Comparison of ENCODE assay signal across 18 mouse cellular contexts in genomic region chr9:60262515-60263140, GRCm38 (mm10).
DNase-seq lines count a peak whose midpoint lies in the region; ATAC-seq lines count a peak whose summit lies in the region.
"Had no signal": no experiment of that assay in that cellular context is flagged by ENCODE, and none has a peak within 500 bp of the region (broad histone marks: within the 10 kb centered on the region; RNA-seq: fewer than 3 reads in every experiment).

No protein-coding gene starts in this region.

- ATAC-seq in midbrain, embryonic 16.5 days, result no peak
- ATAC-seq in liver, embryonic 12.5 days, result peak; percentile 85
- ATAC-seq in megakaryocyte-erythroid progenitor cell, adult 5-6 weeks (replicated peaks; ENCODE audit: low FRiP score, low TSS enrichment, poor library complexity, severe bottlenecking), result peak; percentile 57
- ATAC-seq: forebrain, embryonic 15.5 days; intestine, embryonic 15.5 days had no signal

- no peak for DNase-seq in midbrain, embryonic 10.5 days (ENCODE audit: low spot score)
- peak; percentile 30 for DNase-seq in ZHBTc4 (ENCODE audit: low read depth, low spot score)
- DNase-seq in urinary bladder, postnatal 10 days (ENCODE audit: low spot score), result no peak
- DNase-seq in right cerebral cortex, postnatal 25 days, result no peak
- DNase-seq in layer of hippocampus, postnatal 10 days (ENCODE audit: low spot score in 2 of 2), result no peak
- DNase-seq: cerebellum, adult 8-10 months; heart, postnatal 14 days; layer of hippocampus, postnatal 36 days; retina, postnatal 1 day; thymus, postnatal 4 days had no signal

- H3K9me3 ChIP-seq in midbrain, embryonic 10.5 days (replicated peaks), result no peaks in the 10 kb centered on the region
- H3K9me3 ChIP-seq in midbrain, embryonic 16.5 days (replicated peaks; ENCODE audit: control insufficient read depth, low read length, poor library complexity, severe bottlenecking), result no peaks in the 10 kb centered on the region
- H3K9me3 ChIP-seq in liver, embryonic 12.5 days (replicated peaks), result no peaks in the 10 kb centered on the region
- H3K9me3 ChIP-seq: forebrain, embryonic 15.5 days; hindbrain, embryonic 15.5 days; intestine, embryonic 15.5 days had no signal

- no peak overlapping the region for H3K9ac ChIP-seq in midbrain, embryonic 16.5 days (ENCODE audit: low read depth, low read length)
- H3K9ac ChIP-seq in liver, embryonic 12.5 days, result no peak overlapping the region
- H3K9ac ChIP-seq: forebrain, embryonic 15.5 days; hindbrain, embryonic 15.5 days; intestine, embryonic 15.5 days had no signal

- H3K36me3 ChIP-seq in midbrain, embryonic 10.5 days, result no peaks in the 10 kb centered on the region
- H3K36me3 ChIP-seq in midbrain, embryonic 16.5 days (ENCODE audit: control insufficient read depth, insufficient read depth, low read length), result no peaks in the 10 kb centered on the region
- H3K36me3 ChIP-seq in liver, embryonic 12.5 days, result no peaks in the 10 kb centered on the region
- H3K36me3 ChIP-seq: forebrain, embryonic 15.5 days; hindbrain, embryonic 15.5 days; intestine, embryonic 15.5 days had no signal

- peaks cover 55% of the 10 kb centered on the region for H3K4me1 ChIP-seq in midbrain, embryonic 10.5 days
- peaks cover 15% of the 10 kb centered on the region; the same call in 1 of the 2 replicates for H3K4me1 ChIP-seq in midbrain, embryonic 16.5 days (ENCODE audit: control insufficient read depth, insufficient read depth, low read length)
- H3K4me1 ChIP-seq in liver, embryonic 12.5 days, result peaks cover 33% of the 10 kb centered on the region
- H3K4me1 ChIP-seq: intestine, embryonic 15.5 days had no signal

- 0 out of 2 replicates have a peak overlapping the region, but pooled peaks have one; percentile 0 for H3K27ac ChIP-seq in midbrain, embryonic 10.5 days (replicated peaks)
- no peak overlapping the region for H3K27ac ChIP-seq in midbrain, embryonic 16.5 days (ENCODE audit: low read length)
- H3K27ac ChIP-seq in liver, embryonic 12.5 days, result no peak overlapping the region; the same call in 1 of the 2 replicates
- H3K27ac ChIP-seq: forebrain, embryonic 15.5 days; hindbrain, embryonic 15.5 days; intestine, embryonic 15.5 days had no signal

- peaks cover 55% of the 10 kb centered on the region for H3K27me3 ChIP-seq in midbrain, embryonic 10.5 days (ENCODE audit: low read depth, poor library complexity, severe bottlenecking)
- H3K27me3 ChIP-seq in midbrain, embryonic 16.5 days (ENCODE audit: control insufficient read depth, insufficient read depth, low read depth, low read length), result no peaks in the 10 kb centered on the region; the same call in 1 of the 2 replicates
- no peaks in the 10 kb centered on the region for H3K27me3 ChIP-seq in liver, embryonic 12.5 days (replicated peaks)
- H3K27me3 ChIP-seq: forebrain, embryonic 15.5 days; hindbrain, embryonic 15.5 days; intestine, embryonic 15.5 days had no signal

- 84% methylated on average over 6 of the region's 6 CpGs for WGBS in midbrain, embryonic 10.5 days
- 80% methylated on average over 6 of the region's 6 CpGs for WGBS in midbrain, embryonic 16.5 days
- WGBS in liver, embryonic 12.5 days (ENCODE audit: insufficient replicate concordance), result 32% methylated on average over 6 of the region's 6 CpGs

- no peak overlapping the region for H3K4me3 ChIP-seq in midbrain, embryonic 10.5 days
- H3K4me3 ChIP-seq in midbrain, embryonic 16.5 days (ENCODE audit: low read depth, low read length), result no peak overlapping the region
- no peak overlapping the region for H3K4me3 ChIP-seq in liver, embryonic 12.5 days
- H3K4me3 ChIP-seq: erythroblast, embryonic 14.5 days; forebrain, embryonic 15.5 days; hindbrain, embryonic 15.5 days; intestine, embryonic 15.5 days had no signal

- no peak overlapping the region for H3K4me2 ChIP-seq in midbrain, embryonic 16.5 days (ENCODE audit: low read length)
- H3K4me2 ChIP-seq in liver, embryonic 12.5 days, result peak overlapping the region; percentile 31
- H3K4me2 ChIP-seq: forebrain, embryonic 15.5 days; heart, embryonic 11.5 days; hindbrain, embryonic 15.5 days; intestine, embryonic 15.5 days had no signal
